Mouse (Mus musculus) natural killer cell, adult 2 months (primary cell): ENCODE results near the gene Cs.

Experiments
- DNase-seq, 2 experiments: peaks; one replicate each; pipeline ENCODE4 v3.0.0; 2022; ENCODE audit warnings: low spot score in 2 of 2

Cs gene

DNA sequence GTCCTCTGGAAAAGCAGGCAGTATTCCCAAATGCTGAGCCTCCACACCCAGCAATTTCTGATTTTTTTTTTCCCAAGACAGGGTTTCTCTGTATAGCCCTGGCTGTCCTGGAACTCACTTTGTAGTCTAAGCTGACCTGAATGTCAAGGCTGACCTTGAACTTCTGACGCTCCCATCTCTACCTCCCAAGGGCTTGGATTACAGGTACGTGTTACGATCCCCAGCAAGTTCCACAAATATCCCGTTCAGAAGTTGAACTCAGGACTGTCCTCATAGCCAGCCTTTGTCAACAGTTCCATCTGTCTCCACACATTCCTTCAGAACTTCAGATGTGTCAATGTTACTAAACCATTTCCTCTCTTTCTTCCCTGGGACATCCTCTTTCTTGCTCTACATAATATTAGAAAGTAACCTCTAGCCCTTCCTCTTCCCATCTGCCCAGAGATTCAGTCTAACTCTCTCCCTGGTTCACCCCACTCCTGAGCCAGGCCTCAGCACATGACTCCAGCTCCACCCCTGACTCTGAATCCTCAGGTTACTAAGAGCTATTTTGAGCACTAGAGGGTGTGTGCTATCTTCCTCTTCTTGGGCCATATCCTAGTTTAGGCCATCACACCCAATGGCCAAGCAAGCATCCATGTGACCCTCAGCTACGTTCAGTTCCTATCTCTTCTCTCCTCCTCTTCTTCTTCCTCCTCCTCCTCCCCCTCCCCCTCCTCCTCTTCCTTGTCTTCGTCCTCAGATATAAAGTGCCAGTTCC is 35.6 kb downstream of the Cs start:
- DNase-seq: no peak

DNA sequence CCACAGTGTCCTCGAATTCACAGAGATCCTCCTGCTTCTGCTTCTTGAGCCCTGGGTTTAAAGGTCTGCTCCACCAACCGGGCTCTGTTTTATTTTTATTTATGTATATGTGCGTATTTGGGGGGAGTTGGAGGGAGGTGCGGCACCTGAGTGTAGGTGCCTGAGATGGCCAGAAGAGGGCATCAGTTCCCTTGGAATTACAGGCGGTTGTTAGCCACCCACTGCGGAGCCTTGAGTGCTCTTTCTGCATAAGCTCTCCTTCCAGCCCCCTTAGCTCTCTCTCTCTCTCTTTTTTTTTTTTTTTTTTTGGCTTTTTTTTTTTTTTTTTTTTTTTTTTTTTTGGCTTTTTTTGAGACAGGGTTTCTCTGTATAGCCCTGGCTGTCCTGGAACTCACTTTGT is 36.9 kb downstream of the Cs start:
- DNase-seq: no peak

DNA sequence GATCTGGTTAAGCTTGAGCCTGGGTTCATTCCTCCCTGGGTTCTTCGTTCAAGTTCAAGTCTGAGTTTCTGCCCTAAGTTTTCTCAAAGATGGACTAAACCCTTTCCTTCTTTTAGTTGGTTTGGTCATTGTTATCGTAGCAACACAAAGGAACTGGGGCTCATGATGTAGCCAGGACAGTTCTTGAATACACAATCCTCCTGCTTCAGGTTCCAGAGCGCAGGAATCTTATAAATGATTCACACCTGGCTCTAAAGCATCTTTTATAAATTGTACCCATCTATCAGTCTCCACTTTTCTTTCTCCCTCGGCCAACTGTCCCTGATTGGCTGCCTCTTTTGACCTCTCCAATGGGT is 38.5 kb downstream of the Cs start:
- no peak for DNase-seq

DNA sequence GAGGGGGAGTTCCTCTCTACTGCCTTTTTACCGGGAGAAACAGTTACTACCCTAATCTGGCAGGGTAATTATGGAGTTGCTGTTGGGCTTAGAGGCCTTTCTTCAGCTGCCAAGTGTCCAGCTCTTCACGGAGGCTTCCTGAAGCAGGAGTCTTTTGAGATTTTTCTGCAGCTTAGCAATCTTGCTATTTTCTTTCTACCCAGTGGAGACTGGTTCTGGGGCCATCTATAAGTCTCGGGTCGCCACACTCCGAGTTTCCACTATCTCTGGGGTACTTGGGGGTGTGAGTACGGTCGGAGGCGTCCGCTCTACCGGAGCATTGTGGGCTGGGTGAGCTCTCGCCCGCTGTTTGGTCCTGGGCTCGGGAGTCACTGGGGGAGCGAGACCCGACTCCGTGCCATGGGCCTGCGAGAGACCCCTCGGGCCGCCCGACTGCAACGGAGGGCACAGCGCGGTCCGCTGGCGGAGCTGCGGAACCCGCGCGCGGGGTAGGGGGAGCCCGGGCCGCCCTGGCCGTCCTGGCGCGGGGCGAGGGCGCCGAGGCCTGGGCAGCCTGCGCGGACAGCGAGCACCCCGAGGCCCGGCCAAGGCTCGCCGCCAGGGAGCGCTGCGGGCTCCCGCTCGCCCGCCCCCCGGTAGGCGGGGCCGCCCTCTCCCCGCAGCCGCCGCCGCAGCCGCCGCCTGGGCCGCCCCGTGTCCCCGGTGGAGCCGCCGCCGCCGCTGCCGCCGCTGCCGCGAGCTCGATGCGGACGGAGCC is 39.1 kb downstream of the Cs start, which contains the start of gene Ankrd52:
Gene Ankrd52 (plus strand): TSS at position 661 of the 757 bp plus-strand sequence.
- DNase-seq: peak; percentile 77 to 84

DNA sequence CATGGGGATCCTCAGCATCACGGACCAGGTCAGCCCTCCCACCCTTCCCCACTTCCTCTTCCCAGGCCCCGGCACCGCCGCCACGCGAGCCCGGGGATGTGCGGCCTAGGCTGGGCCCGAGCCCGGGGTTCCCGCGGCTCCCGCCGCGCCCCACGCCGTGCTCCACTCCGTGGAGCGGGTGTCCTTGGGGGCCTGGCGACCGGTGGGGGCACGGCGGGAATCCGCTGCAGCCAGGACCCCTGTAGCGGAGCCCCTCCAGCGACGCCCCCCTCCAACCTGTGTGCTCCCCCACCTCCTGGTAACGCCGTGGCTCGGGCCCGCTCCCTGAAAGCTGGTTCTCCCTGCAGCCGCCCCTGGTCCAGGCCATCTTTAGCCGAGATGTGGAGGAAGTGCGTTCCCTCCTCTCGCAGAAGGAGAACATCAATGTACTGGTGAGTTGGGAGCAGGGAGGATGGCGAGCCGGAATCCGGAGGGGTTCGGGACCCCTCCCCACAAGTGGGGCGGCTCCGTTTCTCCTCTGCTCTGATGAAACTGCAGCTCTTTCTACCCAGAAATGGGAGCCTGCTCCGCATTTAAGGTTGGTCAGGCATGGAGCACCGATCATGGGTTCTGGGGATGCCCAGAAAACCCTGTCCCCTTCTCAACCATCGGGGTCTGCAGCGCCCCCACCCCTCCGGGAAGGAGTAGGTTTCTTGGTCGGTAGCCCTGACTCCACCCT is 39.8 kb downstream of the Cs start:
- DNase-seq: no peak

DNA sequence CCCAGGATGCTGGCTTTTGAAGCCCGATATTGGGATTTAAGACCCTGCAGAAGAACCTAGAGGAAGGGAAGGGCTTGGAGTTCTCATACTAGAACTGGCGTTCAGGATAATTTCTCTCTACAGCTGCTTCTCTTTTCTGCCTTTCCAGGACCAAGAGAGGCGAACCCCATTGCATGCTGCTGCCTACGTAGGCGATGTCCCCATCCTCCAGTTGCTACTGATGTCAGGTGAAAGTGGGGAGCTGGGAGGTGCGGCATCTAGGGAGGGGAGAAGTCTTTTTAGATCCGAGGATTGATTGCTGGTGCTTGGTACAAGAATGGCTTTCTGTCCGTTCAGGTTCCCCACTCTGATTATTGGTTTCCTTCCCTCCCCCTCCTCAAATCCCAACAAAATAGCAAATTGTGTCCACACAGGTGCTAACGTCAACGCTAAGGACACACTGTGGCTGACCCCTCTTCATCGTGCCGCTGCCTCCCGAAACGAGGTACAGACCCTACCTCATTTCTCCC is 40.5 kb downstream of the Cs start:
- no peak for DNase-seq

DNA sequence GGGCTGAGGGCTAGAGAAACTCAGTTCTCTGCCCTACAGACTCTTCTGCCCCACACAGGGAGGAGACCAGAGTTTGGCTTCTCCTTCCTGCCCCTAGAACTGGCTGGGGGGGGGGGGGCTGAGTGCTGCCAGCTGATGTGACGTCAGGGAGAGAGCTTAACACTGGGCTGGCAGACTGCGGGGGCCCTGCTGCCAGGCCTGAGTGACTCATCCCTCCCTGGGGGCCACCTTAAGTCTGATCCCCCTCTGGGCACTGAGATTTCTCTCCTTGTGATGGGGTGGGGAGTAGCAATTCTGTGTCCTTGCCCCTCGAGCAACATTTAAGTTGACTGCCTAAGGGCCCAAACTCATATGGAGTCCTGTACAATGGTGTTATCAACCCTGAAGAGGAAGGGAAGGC is 40.9 kb downstream of the Cs start:
- no peak for DNase-seq

DNA sequence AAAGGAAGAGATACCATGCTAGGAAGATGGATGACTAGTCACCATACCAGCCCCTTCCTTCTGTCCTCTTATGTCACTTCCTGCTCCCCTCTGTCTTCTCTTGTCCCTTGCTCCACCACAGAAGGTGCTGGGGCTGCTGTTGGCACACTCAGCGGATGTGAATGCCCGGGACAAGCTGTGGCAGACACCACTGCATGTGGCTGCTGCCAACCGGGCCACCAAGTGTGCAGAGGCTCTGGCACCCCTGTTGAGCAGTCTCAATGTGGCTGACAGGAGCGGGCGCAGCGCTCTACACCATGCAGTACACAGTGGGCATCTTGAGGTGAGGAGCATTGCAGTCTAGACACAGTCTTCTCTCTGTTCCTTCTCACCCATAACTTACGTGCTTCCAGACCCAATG is 41.7 kb downstream of the Cs start:
- no peak for DNase-seq

DNA sequence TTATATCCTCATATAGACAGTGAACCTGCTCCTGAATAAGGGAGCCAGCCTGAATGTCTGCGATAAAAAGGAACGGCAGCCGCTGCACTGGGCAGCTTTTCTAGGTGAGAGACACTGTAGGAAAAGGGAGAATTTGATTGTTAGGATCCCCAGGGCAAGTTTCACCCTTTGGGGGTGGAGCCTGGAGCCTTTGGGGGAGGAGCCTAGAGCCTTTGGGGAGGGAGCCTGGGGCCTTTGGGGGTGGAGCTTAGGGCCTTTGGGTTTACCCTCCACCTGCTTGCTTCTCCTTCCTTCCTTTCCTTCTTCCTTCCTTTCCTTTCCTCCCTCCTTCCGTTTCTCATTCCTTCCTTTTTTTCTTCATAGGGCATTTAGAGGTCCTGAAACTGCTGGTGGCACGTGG is 43.0 kb downstream of the Cs start:
- peak; percentile 17 to 33 for DNase-seq

DNA sequence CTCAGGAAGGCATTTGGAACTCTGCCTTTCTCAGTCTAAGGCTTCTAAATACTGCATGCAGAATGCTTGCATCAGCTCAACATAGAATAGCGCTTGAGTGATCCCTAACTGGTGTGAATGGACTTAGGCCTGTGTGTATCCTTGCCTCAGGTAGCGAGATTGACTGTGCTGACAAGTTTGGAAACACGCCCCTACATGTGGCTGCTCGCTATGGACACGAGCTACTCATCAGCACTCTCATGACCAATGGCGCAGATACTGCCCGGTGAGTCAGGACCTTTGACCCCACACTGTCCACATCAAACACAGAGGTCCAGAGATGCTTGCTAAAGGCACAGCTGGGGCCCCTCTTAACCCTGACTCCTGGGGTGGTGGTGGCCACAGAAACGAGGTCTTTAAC is 44.9 kb downstream of the Cs start:
- DNase-seq: no peak

DNA sequence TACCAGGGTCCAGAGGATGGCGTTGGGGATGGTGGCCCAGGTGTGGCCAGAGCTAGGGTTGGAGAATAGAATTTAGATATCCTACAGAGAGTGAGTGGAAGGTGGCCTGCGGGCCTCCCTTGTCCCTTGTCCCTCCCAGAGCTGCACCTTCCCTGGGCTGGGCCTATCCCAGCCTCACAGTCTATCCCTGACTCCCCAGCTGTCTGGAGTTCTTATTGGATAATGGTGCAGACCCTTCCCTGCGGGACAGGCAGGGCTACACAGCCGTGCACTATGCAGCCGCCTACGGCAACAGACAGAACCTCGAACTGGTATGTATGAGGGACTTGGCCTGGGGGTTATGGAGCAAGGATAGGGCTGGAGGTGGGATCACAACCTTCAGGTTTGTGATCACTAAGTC is 48.4 kb downstream of the Cs start:
- DNase-seq: no peak

DNA sequence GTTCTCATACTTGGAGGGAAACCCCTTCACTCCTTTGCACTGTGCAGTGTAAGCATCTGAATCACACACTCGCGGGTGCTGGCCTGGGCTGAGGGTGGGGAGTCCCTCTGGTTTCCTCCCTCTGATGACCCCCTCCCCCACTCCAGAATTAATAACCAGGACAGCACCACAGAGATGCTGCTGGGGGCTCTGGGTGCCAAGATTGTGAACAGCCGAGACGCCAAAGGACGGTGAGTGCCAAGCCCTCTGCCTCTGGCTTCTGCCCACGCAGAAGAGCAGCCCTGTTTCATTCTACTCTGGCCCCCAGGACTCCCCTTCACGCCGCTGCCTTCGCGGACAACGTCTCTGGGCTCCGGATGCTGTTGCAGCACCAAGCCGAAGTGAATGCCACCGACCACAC is 51.4 kb downstream of the Cs start:
- DNase-seq: peak in 1 of 2 experiments; percentile 19

DNA sequence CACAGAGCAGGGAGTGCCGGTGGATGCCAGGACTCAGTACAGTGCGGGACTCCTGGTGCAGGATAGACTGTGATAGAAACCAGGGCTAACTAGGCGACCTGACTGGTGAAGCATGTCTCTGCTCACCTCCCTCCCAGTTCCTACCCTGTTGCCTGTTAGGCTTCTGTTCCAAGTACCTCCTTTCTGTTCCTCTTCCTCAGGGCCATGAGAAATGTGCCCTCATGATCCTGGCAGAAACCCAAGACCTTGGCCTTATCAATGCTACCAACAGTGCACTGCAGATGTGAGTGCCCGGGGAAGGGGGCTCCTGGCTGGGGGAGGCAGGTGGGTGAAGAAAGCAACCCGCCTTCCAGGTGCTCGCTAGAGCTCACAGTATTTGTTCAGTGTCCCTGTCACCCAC is 52.0 kb downstream of the Cs start:
- DNase-seq: no peak

DNA sequence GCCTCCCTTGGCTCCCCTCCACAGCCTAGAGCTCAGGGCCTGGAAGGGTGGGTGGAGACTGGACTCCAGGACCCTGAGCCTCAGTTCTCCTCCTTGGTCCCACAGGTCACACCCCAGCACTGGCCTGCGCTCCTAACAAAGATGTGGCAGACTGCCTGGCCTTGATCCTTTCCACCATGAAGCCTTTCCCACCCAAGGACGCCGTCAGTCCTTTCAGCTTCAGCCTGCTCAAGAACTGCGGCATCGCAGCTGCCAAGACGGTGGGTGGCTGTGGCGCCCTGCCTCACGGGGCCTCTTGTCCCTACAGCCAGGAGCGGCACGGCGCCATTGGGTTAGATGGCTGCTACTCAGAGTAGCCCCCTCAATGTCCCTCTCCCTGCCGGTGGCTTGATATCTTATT is 52.8 kb downstream of the Cs start:
- DNase-seq: no peak

DNA sequence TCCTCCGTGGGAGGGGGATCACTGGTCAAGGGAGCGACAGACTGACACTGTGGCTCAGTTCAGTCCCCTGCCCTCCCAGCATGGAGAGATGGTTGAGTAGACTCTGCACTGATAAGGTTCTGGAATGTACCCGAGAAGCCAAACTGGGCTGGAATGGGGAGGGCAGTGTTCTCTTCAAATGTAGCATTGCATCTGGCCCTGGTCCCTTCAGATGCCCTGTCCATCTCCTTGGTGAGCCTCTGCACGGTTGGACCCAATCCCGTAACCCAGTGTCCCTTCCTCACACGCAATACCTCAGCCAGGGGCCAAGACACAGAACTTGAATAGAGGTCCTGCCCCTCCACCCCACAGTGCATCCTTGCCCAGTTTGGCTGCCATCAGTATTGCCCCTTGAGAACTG is 54.3 kb downstream of the Cs start:
- no peak for DNase-seq

DNA sequence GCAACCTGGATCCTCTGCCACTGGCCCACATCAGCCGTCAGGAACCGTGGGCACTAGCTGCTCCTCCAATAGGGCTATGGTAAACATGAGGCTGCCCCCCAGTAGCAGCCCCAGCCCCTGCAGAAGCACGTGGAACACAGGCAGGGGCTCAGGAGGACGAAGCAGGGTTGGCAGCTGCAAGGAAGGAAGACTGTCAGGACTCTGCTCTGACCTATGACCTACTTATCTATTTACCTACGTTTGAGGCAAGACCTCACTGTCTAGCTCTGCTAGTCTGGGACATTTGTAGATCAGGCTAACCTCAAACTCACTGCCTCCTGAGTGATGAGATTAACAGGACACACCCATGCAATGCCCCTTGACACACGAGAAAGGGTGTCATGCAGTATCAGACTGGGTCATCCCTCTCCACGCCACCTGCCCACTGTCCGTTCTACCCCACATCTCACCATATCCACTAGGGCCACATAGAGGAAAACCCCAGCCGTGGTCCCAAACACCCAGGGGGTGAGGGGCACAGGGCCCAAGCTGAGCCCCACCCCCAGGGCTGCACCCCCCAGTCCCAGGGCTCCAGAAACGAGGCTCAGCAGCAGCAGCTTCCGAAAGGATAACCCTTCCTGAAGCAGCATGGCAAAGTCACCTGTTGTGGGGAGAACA is 58.6 kb downstream of the Cs start:
- DNase-seq: no peak

DNA sequence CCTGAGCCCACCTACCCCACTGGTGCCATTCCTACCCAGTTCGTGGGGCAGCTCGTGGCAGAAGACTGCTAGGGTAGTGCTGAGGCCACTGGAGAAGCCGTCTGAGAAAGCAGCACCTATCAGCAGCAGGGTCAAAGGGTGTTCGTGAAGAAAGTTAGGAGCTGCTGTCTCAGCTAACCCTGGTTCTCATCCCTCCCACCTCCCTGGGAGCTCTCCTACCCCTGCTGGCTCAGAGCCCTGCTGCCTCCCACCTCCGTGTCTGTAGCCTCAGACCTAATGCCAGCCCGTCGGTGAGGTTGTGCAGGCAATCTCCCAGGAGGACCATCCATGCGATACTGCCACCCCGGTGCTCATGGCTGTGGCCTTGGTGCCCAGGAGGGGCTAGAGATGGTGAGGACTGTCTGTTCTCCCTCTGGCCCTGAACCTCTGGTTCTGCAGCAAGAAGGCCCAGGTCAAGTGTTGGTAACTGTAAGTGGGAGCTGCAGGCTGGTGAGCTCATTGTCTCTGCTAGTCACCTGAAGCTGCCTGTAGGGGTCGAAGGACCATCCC is 59.3 kb downstream of the Cs start:
- no peak for DNase-seq

DNA sequence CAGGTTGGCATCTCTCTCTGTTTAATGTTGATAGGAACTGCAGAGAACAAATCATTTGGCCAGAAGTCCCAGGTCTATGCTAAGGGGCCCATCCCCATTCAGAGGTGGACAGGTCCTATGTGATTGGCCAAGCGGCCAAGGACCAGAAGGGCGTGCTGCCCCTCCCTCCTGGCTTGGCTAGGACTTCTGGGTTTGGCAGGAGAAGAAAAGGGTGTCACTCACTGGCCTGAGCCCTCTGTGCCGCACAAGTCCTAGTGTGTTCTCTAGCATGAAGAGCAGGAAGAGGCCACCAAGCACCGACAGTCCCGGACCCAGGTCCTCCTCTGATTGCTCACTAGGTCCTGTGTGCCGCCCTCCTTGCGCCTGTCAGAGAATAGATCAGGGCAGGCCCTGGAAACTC is 59.9 kb downstream of the Cs start:
- DNase-seq: no peak

DNA sequence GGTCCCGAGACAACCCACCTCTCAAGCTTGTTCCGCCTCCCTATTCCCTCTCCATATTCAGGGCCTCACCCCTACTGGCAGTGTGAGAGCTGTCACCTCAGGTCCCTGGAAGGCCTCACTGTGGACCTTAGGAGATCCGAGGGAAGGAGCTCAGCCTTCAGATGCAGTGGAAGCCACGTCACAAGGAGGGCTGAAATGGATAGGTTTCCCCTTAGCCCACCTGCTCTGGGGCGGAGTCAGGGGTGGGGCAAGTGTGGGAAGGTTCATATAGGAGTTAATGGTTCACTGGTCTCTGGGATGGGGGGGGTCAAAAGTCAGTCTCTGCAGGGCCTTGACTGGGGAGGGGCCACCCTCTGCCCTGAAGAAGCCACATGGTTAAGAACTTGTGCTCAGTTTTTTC is 62.8 kb downstream of the Cs start:
- no peak for DNase-seq

DNA sequence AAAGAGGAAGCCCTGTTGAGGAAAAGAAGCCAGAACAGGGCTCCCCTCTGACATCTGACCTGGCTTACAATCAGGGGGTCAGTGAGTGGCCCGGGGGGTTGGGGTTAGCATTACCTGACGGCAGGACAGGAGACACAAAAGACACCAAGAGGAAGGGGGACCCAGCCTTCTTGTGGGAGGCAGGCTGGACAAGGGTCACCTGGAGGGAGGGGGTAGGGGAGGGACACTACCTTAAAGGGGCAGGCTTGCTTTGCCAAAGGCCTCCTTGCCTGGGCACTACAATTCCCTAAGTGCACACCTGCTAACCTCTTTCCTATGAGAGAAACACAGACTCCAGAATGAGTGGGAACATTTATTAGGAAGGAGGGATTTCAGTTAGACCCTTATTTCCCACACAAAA is 63.5 kb downstream of the Cs start, which contains the start of gene Slc39a5:
Gene Slc39a5 (minus strand): TSS at position 174 of the 400 bp plus-strand sequence.
- no peak for DNase-seq

DNA sequence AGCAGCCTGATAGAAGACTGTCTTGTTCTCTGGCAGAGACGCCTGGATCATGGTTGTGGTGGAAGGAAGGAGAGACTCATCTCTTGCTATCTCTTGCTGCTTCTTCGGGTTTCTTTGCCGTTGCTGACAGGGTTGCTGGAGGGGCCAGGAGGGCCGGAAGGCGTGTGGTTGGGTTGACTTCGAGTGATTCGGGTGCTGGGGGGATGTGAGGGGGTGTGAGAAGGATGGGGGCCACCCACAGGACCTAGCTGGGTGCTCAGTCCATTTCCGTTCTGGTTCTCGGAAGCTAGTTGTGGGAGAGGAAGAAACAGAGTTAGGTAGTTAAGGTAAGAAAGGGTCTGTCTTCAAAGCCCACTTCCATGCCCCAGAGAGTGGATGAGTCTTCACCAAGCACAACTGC is 64.1 kb downstream of the Cs start:
- no peak for DNase-seq

DNA sequence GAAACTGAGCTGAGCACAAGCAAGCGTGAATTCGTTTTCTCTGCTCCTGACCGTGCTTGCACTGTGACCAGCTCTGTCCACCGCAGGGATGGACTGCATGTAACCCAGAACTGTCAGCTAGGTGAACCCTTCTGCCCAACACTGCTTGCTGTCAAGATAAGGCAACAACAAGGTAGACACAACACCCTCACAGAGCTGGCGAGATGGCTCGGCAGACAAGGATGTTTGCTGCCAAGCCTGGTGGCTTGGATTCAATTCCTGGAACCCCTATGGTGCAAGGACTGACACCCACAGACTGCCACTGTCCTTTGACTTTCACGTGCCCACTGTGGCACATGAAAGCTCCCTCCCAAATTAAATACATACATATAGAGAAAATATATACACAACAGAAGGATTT is 66.4 kb downstream of the Cs start:
- DNase-seq: no peak
